Mouse (Mus musculus): ENCODE data around the gene Top2b. TPM values are rescaled to one million over a fixed set of nuclear protein-coding genes. Genes with fewer than 3 reads are reported as not detected.

Gene Top2b
- 49.6 TPM for polyA plus RNA-seq (2014; fragmentation: Illumina TruSeq; extraction: RNeasy Lipid Tissue Mini Kit (QIAGEN cat#74804); ENCODE audit: low read depth, low replicate concordance)

GRCm38 (mm10) chr14:16364878-16365337 is at the start of gene Top2b:
Gene Top2b (plus strand): TSS chr14:16365179.

Other genes starting within 250 kb of the Top2b start
- gene Ngly1, start 115.9 kb upstream of the Top2b start, polyA plus RNA-seq (2014; fragmentation: Illumina TruSeq; extraction: RNeasy Lipid Tissue Mini Kit (QIAGEN cat#74804); ENCODE audit: low read depth, low replicate concordance), result 408 TPM
- gene Oxsm, start 115.4 kb upstream of the Top2b start, polyA plus RNA-seq (2014; fragmentation: Illumina TruSeq; extraction: RNeasy Lipid Tissue Mini Kit (QIAGEN cat#74804); ENCODE audit: low read depth, low replicate concordance), result 20.7 TPM

All from testis, adult 10 weeks (tissue).